Mouse (Mus musculus): ENCODE results near the gene Neurod4.

- no peak for TF ChIP-seq GATA1 (IDR thresholded peaks at IDR 0.05; ENCODE audit: borderline replicate concordance, low read length)
- no peak for TF ChIP-seq FLI1 (IDR thresholded peaks at IDR 0.05; ENCODE audit: low read length)
Observed at GRCm38 (mm10) chr10:130280066-130280465, at the start of gene Neurod4.

Measured in megakaryocyte, embryonic 14.5 days (primary cell).